Mouse (Mus musculus) v-Abl transformed pro-B cells (cell line): ENCODE measurements around the gene Fam178b.
"Not testable (repeated sequence)": the region's sequence is repeated elsewhere in the genome, so short reads cannot be mapped to it uniquely, and the experiment has no call there.

ENCODE experiments used
- in situ Hi-C, 2 experiments: fragments of 400-800 bp; cut with MboI; formaldehyde crosslinking; loops; one replicate each; pipeline ENCODE4 v1.15.1; 2025; ENCODE audit not compliant: unreplicated experiment in 2 of 2

The Fam178b gene

DNA sequence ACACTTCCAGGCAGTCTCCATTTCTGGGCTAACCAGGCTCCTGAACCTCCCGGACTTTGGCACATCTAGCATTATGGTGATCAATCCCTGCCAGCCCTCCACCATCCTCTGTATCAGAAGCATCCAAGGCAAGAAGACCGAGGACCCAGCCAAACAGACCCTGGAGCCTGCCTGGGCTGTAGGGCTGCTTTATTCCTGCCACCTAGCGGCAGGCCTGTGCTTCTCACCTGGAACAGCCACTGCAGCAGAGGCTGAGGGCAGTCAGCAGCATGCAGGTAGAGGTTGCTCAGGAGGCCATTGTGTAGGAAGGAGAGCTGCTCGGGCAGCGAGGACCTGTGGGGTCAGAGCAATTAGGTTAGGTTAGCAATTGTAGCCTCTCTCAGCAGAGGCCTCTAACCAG is 48.0 kb downstream of the Fam178b start:
- in situ Hi-C loops = loop anchor here (5.0 kb wide), 2 partner anchors 83 to 88 kb away; partner anchors contain the start of gene Ankrd39 (in 1 of the 2)

DNA sequence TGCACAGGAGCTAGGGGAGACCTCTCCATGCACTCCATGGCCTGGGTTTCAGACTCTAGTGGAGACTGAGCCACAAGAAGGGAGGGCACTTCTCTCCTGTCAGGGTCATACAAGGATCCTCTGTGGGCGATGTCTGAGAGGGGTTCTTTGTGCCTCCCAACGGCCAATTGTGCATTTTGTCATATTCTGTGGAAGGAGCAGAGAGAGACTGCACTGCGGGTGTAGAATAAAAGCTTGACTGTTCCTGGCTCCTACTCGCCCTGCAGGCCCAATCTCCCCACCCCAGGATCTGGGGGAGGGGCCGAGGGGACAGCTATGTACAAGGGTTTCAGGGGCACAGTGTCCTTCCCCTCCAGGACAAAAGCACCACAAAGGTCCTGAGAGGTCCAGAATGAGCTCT is 49.1 kb downstream of the Fam178b start:
- in situ Hi-C loops = loop anchor here (5.0 kb wide), 2 partner anchors 82 to 87 kb away; partner anchors contain the start of gene Ankrd39 (in 1 of the 2)

DNA sequence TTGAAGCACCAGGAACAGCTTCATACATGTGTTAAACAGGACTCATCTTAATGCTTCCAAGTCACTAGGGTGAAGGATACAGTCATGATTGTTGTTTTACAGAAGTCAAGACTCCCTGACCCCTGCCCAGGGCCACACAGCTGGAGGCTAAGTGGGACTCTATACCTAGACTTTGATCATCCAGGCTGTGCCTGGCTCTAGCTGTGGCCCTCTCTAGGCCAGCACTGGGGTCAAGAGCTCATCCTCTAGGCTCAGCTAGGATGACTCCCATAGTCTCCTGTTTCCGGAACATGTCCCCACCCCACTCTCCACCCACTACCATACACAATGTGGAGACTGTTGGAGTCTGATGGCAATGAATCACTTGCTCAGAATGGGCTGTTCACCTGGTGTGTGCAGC is 50.1 kb downstream of the Fam178b start:
- in situ Hi-C loops = loop anchor here (5.0 kb wide), 2 partner anchors 81 to 86 kb away; partner anchors contain the start of gene Ankrd39 (in 1 of the 2)

DNA sequence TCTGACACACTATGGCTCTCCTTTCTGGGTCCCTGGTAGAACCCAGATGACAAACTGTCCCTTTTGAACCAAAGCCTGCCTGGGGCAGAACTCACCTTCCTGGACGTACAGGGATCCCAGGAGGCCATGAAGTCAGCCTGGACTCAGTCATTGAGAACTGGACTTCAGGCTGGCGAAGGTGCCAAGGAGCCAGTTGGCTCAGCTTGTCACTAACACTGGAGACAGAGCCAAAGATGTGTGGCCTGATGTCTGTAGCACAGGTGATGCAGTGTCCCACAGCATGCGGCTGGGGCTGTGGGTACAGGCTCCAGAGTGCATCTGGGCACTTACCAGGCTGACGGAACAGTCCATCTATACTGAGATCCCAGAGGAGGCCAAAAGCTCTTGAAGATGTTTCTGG is 50.9 kb downstream of the Fam178b start:
- in situ Hi-C loops = loop anchor here (5.0 kb wide), 2 partner anchors 80 to 85 kb away; partner anchors contain the start of gene Ankrd39 (in 1 of the 2)

DNA sequence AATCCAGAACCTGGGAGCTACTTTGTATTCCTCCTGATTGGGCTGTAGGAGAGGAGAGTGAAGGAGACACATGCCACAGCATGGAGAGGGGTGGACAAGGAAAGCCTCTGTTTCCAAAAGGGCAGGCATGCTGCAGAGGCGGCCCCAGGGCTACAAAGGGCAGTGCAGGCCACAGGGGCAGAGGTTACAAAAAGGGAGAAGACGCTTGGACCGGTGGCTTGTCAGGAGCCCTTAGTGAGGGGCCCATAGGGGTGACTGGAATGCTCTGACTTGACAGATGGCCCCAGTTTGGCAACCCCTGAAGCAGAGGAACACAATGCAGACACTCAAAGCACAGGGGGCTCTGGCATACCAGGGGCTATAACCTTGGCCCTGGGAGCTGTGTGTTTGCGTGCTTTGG is 51.6 kb downstream of the Fam178b start:
- in situ Hi-C loops = loop anchor here (5.0 kb wide), 2 partner anchors 79 to 84 kb away; partner anchors contain the start of gene Ankrd39 (in 1 of the 2)

DNA sequence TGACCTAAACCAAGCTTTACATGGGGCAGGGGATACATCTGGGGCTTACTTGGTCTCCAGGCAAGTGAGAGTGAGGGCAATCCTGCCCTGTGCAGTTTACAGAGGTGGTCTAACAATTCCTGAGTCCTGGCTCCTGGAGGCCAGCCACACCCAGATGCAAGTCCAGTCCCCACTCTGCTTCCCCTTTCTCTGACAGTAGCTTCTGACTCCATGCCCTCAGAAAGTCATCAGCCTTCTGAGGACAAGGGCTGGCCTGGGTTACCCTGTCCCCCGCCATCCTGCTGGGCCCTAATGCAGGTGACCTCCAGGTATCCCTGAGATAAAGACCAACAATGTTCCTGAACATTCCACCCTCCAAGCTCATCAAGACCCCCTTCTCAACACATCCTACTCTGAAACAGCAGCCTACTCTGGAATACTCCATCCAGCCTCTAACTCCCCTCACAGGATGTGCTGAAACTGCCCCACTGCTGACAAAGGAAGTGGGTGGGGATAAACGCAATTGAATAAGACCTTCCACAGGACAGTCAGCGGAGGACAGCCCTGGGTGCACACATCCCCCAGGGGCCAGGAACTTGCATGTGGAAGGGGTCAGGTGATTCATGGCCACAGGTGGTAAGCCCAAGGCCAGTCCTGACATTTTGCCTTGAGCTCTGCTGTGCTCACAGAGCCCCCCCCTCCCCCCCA is 52.8 kb downstream of the Fam178b start:
- in situ Hi-C loops = loop anchor here (5.0 kb wide), 2 partner anchors 78 to 83 kb away; partner anchors contain the start of gene Ankrd39 (in 1 of the 2)

DNA sequence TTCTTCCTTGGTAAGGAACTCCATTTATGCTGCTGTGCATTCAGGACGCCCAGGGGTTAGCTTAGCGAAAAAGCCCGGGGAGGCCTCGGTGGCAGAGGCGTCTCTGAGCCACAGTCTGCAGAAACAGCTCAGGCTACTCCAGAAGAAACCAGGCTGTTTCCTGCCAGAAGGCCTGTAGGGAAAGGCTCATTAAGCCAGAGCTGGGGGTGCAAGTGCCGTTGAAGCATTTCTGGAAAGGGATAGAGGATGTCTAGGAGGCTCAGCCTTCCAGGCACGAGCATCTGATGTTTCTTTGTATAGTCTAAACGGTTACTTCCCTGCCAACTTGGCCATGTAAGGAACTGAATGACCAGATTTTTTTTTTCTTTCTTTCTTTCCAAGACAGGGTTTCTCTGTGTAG is 54.4 kb downstream of the Fam178b start:
- in situ Hi-C loops = no loop called here

DNA sequence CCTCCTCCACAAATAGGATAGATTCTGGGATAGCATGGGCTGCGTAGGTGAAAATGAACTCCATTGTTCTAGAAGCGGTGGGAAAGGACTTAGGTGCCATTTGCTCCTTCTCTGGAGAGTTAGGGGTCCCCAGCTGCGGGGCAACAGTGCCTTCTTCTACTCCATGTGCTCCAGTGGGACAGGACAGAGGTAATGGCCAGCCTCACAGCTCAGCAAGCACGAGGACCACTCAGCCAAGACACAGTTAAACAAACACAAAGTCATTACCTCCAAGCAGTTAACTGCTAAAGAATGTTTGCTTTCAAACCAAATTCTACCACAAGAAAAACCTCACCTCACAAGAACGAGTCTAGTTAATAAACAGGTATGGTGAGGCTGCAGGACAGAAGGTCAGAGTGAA is 57.5 kb downstream of the Fam178b start:
- in situ Hi-C loops = no loop called here

DNA sequence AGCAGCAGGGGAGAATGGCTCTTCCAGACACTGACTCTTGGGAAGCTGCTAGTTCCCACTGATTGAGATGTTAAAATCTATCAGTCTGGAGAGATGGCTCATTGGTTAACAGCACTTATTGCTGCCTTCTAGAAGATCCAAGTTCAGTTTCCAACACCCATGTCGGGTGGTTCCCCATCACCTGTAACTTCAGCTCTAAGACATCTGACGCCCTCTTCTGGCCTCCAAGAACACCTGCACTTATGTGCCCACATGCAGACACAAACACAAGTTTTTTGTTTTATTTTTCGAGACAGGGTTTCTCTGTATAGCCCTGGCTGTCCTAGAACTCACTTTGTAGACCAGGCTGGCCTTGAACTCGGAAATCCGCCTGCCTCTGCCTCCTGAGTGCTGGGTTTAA is 67.0 kb downstream of the Fam178b start:
- in situ Hi-C loops = not testable (repeated sequence)

DNA sequence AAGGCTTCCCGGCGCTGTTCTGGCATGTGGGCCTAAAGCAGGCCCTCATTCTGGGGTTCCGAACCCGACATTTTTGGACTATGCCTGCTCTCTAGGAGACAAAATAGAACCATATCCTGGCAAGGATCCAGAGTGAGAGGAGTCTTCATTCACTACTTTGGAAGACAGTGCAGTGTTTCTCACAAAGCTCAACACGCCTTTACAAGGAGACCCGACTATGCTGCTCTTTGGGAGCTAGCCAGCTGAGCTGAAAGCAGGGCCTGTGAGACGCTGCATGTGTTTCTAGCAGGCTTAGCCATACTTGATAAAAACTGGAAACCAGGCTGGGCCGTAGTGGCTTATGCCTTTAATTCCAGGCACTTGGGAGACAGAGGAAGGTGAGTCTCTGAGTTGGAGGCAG is 67.8 kb downstream of the Fam178b start:
- in situ Hi-C loops = no loop called here

DNA sequence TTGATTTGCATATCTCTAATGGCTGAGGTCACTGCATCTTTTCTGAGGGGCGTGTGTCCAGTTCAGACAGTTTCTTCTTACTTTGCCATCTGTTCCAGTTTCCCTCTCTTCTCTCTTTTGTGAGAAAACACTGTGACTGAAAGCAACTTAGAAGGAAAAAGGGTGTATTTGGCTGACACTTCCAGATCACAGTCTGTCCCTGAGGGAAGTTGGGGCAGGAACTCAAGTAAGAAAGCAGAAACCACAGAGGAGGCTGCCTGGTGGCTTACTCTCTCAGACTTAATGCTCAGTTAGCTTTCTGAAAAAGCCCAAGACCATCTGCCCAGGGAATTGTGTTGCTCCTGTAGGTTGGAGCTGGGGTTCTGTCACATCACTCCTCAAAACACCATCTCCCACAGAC is 68.4 kb downstream of the Fam178b start:
- in situ Hi-C loops = no loop called here

DNA sequence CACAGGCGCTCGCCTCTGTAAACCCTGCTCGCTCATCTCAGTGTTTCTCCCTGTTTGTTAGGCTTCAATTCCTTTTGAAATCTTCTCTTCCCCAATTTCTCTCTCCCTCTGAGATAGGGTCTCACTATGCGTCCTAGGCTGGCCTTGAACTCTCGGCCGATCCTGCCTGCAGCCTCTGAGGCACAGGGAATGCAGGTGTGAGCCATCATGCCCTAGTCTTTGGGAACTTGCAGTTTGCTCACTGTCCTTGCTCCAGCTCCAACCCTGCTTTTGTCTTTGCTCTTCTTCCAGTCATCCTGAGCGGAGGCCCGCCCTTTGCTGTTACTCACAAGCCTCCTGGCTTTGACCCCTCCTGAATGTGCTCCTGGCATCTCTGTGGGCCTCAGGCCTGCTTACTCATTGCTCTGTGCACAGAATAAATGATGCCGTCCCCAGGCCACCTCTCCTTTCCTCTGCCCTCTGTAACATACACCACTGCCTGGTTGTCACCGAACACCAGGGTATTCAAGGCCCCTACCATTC is 69.5 kb downstream of the Fam178b start:
- in situ Hi-C loops = no loop called here

DNA sequence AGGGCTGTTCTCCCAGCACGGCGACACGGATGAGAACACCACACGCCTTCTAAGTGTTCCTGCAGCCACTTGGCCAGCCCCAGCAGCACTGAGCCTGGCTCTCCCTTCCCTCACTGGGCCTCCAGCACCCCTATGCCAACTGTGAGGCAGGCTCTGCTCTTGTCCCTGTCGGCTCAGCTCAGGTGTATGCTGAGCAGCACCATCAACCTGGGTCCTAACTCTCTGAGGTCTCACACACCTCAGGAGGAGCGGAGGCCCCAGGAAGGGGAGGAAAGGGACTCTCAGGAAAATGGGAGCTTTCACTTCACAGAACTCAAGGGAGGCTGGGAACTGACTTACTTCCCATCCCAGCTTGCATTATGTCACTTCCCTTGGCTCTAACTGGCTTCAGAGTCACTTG is 70.6 kb downstream of the Fam178b start:
- in situ Hi-C loops = no loop called here

DNA sequence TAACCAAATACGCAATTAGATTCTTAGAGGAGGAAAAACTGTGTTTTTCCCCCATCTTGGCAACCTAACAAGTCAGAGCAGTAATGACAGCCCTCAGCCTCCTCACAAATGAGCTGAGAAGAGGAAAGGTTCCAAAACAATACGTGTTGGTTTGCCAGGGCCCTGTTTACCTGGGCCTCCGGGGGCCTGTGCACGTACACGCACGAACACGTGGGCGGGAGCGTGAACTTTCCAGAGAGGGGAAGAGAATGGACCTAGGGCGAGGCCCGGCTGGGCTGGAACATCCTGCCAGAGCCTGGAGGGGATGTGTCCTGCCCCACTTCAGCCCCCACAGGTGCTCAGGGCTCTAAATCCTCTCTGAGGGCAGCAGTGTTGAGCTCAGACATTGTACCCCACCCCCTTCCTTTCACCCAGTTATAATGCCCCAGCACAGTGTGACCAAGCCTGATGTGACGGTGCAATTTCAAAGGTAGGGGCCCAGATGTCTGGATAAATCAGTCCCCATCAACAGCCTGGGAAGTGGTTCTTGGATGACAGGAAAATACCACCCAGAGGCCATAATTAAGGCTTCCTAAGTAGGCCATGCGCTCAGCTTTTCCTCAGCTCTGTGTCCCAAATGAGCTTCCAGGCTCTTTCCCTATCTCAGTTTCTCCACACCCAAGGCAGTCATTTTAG is 71.4 kb downstream of the Fam178b start:
- in situ Hi-C loops = no loop called here

DNA sequence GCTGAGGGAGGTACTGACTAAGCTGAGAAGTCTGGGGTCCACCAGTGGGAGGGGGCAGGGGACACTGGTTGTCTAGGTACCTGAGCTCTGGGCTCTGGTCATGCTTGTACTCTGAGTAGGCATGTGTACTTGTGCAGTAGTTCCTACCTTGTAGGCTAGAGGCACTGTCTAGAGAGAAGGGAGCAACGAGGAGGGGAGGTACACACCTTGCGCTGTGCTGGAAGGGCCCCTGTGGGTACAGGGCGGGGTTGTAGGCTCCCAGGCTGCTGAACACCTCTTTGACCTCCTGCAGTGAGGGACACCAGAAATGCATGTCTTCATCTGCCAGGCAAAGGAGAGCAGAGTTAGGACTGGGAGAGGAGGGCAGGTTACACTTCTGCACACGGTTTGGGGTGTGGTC is 74.8 kb downstream of the Fam178b start:
- in situ Hi-C loops = no loop called here

DNA sequence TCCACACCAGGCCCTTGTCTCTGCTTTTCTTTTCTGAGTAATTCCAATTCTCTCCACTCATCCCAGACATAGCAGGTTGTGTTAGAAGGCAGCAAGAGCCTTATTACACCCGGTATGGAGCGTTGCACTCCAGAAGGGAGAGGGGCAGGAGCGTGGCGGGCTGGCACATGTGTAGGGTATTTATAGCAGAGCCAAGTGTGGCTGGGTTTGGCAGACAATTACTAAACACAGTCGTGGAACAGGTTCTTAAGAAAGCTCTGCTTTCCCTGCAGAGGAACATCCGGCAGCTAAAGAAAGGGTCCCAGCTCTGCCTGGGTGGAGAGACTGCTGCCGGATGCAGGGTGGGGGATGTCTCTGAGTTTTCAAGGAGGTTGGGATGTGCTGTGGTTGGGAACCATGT is 76.0 kb downstream of the Fam178b start:
- in situ Hi-C loops = no loop called here

DNA sequence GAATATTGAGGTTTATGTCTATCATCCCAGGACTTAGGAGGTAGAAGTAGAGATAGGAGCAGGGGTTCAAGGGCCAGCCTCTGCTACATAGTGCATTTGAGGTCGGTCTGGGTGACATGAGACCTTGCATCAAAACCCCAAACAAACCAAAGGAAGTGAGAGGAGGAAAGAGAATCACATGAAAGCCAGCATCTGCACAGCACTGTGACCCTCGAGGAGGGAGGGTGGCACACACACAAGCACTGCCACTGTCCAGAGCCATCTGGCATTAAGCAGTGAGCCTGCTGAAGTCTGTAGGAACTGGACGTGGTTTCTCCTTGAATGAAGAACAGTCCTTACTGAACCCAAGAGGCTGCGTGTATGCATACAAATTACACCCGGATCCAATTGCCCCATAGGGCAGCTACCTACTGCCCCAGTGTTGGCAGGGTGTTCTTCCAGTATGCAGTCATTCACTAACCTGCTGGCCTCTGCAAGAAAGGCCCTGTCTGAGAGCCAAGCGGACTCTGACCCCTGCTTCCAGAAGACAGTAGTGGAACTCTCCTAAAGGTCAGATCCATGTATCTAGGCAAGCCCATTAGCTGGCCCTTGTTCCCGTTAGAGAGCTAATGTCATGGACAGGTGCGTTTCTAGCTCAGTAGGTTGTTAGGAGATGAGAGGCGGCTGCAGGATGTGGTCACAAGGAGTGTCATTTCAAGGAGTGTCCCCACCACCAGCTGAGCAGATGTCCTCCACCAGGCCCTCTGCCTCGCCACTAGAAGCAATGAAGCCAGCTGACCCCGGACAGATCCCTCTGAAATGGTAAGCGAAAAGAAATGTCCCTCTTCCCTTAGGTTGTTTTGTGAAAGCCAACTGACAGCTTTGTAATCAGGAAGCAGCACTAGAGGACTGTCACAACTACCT is 78.5 kb downstream of the Fam178b start:
- in situ Hi-C loops = no loop called here

DNA sequence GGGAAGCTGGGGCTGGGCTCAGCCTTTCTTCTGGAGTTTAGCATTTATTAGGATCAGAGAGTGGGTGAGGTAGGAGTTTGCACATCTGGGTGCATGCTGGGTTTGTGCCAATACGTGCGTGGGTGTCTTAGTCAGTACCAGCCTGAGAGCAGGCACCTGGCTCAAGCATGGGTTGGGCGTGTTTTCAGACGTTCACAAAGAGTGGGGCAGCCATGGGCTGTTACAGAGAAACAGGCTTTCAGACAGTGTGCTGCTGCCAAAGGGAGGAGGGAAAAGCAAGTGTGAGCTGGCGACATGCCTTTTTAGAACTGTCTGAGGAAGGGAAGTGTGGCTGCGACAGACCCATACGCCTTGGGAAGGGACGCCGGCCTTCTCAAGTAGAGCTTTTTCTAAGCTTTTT is 79.6 kb downstream of the Fam178b start:
- in situ Hi-C loops = no loop called here

DNA sequence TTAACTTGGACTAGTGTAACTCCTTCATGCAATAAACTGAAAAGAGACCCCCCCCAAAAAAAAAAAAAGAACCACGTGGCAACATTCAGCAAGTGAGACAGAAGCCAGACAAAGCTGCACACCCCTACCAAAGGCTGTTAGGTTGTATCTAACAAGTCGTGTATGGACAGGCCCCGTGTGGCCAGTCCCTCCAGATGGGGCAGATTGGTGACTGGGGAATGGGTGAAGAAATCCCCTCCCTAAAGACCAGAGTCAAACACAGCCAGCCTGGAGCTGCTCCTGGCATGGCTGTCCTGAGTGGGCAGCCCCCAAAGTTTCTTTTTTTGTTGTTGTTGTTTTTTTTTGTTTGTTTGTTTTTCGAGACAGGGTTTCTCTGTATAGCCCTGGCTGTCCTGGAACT is 80.7 kb downstream of the Fam178b start:
- in situ Hi-C loops = no loop called here

DNA sequence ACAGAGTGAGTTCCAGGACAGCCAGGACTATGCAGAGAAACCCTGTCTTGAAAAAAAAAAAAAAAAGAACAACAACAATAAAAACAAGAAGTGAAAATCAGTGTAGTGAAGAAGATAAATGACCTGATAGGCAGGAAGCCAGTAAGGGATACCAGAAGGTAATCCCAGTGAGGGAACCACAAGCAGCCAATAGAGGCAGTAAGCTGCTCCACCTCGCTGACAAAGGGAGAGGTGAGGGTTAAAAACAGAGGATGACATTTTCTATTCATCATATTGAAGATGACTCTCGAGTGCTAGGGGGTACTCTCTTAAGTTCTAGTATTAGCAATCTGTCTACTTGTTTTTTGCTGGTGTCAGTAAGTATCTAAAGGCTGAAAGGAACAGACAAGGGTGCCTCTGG is 84.6 kb downstream of the Fam178b start:
- in situ Hi-C loops = no loop called here

DNA sequence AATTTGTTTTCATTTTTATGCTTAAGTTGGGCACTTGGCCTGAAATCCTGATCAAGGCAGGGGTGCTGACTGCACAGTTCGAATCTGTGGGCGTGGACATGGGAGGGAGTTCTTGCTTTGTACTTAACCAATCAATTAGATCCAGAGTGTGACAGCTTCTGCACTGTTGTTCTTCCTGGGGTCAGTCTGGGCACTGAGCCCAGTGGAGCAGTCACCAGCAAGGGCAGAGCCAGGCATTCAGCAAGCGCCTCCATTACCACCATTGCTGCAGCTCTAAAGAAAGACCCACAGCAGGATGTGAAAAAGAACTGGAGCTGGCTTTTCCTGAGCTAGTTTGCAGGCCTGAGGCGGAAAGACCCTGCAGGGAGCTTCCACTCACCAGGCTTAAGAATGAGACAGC is 86.9 kb downstream of the Fam178b start:
- in situ Hi-C loops = no loop called here
